Mouse (Mus musculus) heart, postnatal 10 days (tissue): ENCODE measurements around the gene Ddc. TPM values are rescaled to one million over a fixed set of nuclear protein-coding genes. Genes with fewer than 3 reads are reported as not detected.

ENCODE experiments used
- DNase-seq, 2 experiments: peaks; one replicate each; pipeline ENCODE4 v3.0.0; 2021
- intact Hi-C: fragments of 180-260 bp; cut with DNase I; formaldehyde crosslinking; loops from one replicate; pipeline ENCODE4 v1.15.1; 2025
- total RNA-seq, 2 experiments: library from RNA; stranded (reverse); gene quantifications; 2 replicates each; pipeline ENCODE4 v1.2.3; 2021

Gene Ddc
- total RNA-seq, 2 experiments from 2014 or later = 11.0 to 11.9 TPM

GRCm38 (mm10) chr11:11907703-11908413, 9.9 kb upstream of the Ddc start:
- DNase-seq = peak; percentile 46 to 47
- intact Hi-C loops = no loop called here

- no peak for DNase-seq
- intact Hi-C loops = no loop called here
Observed at GRCm38 (mm10) chr11:11905518-11905917, 7.6 kb upstream of the Ddc start.

- DNase-seq = no peak
- intact Hi-C loops = no loop called here
Observed at GRCm38 (mm10) chr11:11904995-11905394, 7.1 kb upstream of the Ddc start.

- peak; percentile 67 to 72 for DNase-seq
- intact Hi-C loops = no loop called here
Observed at GRCm38 (mm10) chr11:11901509-11901908, 3.6 kb upstream of the Ddc start.

- intact Hi-C loops = no loop called here
- DNase-seq = no peak
Observed at GRCm38 (mm10) chr11:11898496-11898895, 552 bp upstream of the Ddc start.

GRCm38 (mm10) chr11:11895479-11895878, 2.5 kb downstream of the Ddc start:
- DNase-seq = no peak
- intact Hi-C loops = no loop called here

- intact Hi-C loops = no loop called here
- no peak for DNase-seq
Observed at GRCm38 (mm10) chr11:11893769-11894168, 4.2 kb downstream of the Ddc start.

GRCm38 (mm10) chr11:11892993-11893602, 4.8 kb downstream of the Ddc start:
- DNase-seq = no peak
- intact Hi-C loops = no loop called here

- no peak for DNase-seq
- intact Hi-C loops = no loop called here
Observed at GRCm38 (mm10) chr11:11891832-11892231, 6.1 kb downstream of the Ddc start.

- intact Hi-C loops = no loop called here
- no peak for DNase-seq
Observed at GRCm38 (mm10) chr11:11890139-11890741, 7.7 kb downstream of the Ddc start.

- intact Hi-C loops = no loop called here
- DNase-seq = no peak
Observed at GRCm38 (mm10) chr11:11888727-11889126, 9.2 kb downstream of the Ddc start.

GRCm38 (mm10) chr11:11888051-11888450, 9.9 kb downstream of the Ddc start:
- intact Hi-C loops = no loop called here
- DNase-seq = no peak

- no peak for DNase-seq
- intact Hi-C loops = no loop called here
Observed at GRCm38 (mm10) chr11:11886403-11886998, 11.4 kb downstream of the Ddc start.

GRCm38 (mm10) chr11:11885921-11886320, 12.0 kb downstream of the Ddc start:
- intact Hi-C loops = no loop called here
- DNase-seq = no peak

GRCm38 (mm10) chr11:11885246-11885643, 12.7 kb downstream of the Ddc start:
- intact Hi-C loops = no loop called here
- no peak for DNase-seq

GRCm38 (mm10) chr11:11884533-11885245, 13.3 kb downstream of the Ddc start:
- DNase-seq = no peak
- intact Hi-C loops = no loop called here

- intact Hi-C loops = no loop called here
- no peak for DNase-seq
Observed at GRCm38 (mm10) chr11:11881783-11882155, 16.2 kb downstream of the Ddc start.

- no peak for DNase-seq
- intact Hi-C loops = no loop called here
Observed at GRCm38 (mm10) chr11:11881026-11881782, 16.7 kb downstream of the Ddc start.

- DNase-seq = no peak
- intact Hi-C loops = no loop called here
Observed at GRCm38 (mm10) chr11:11880351-11880750, 17.6 kb downstream of the Ddc start.

GRCm38 (mm10) chr11:11879699-11880002, 18.3 kb downstream of the Ddc start:
- no peak for DNase-seq
- intact Hi-C loops = loop anchor here (5.0 kb wide), 1 partner anchor 48 kb away; no protein-coding TSS in a partner anchor
